Mouse (Mus musculus) Muller cell, postnatal 12 days (primary cell): ENCODE measurements at regions not wholly inside any gene's neighbourhood (a gene's known extent, or its start where the extent isn't known, plus 50 kb on each side); places are given as distances from the start of the nearest gene placed in this dataset.
"Not testable (repeated sequence)": the region's sequence is repeated elsewhere in the genome, so short reads cannot be mapped to it uniquely, and the experiment has no call there.

ENCODE experiments used
- DNase-seq: peaks from one replicate; pipeline ENCODE4 v3.0.0-alpha.2; 2015; ENCODE audit errors: inconsistent ontology term

DNA sequence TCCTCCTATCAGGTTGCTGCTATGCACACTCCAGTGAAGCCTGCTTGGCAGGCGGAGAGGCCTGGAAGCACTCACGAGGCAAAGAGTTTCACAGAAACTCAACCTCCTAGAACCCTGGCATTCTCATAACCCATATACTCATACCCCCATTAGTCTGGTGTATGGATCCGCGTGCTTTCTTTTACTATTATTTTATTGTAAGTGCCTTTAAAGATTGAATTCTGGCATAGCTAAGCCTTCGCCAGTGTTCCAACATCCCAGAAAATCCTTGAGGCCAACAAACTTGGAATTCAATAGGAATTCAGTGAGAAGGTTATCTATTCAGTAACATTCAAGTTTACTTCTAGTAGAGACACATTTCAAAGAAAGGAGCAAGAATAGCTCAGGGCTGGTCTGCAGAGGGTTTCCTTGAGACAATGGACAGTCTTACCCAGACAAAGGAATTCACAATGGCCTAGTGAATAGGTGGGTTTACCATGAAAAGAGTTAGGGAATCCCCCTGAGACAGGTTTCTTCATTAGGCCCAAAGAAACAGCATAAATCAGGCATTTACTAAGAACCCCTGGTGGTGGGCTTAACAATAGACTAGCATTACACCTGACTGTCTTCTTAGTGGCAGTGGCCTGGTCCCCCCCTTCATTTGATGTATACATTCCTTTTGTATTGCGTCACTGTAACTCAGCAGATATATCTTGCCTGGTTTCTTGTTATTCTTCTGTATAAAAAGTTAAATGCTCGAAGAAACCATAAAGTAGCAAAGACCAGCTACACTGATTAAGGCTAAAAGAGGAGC, 80.8 kb upstream of the Gm15446 start:
- DNase-seq: not testable (repeated sequence)

DNA sequence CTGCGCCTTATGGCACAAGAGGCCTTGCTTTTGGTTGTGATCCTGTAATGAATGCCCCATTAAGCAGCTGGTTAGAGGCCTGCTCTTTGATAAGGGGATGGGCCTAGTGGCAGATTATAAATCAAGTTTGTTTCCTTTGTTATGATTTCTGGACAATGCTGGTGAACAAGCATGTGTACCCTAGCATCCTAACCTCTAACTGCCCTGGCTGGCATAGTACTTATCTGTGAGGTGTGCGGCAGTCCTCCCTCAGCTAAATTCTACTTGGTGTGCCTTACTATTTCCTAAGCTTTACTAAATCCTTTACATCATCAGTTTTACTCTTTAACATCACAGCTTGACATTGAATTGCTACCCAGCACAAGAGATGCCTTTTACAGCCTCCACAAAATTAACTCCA, 79.0 kb upstream of the Gm15446 start:
- not testable (repeated sequence) for DNase-seq

DNA sequence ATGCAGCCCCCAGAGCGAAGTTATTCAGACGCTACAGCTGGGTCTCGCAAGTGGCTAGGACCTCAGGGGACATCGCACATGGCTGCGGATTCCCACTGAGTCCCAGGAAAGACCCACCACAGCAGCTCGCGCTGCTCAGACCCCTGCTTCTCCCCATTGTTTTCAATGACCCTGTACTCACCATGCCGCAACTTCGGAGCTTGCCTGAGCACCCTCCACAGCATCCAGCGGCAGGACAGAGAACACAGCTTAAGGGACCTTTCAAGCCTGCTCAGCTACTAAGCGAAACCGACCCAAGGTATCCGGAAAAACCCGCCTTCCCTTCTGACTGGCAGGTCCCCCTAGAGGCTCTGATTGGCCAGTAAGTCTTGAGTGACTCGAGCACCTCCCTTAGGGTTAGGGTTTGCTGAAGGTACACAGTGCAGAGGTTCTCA, 78.4 kb upstream of the Gm15446 start:
- DNase-seq: peak; percentile 58

DNA sequence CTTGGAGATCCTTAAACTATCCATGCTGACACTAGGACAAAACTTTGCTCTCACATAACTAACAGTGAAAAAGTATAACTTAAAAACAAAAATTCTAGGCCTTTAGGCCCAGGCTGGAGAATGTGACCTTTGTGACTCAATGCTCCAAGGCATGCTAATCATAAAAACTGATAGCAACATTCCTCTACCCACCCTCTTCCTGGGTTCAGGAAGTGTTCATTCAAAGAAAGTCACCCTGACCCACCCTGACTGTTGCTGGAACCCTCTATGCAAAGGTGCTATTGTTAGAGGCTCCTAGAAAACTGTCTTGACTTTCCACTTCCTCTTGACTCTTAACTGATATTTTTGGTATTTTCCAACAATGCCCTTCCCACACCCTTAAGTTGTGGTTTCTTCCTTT, 72.0 kb upstream of the Gm15446 start:
- DNase-seq: not testable (repeated sequence)

DNA sequence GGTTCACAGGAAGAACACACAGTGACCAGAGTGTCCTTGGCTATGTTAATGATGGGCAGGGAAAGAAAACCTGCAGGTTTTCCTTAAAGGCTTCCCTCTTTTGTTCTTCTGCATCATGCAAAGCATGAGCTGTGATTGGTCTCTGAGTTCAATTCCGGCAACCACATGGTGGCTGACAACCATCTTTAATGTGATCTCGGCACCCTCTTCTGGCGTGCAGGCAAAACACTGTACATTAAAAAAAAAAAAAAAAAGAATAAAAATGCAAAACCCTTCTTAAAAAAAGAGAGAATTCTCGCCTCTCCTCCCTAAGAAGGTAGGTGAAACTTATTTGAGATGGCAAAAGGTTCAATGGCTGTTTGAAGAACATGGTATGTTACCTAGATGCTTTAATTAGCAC, 62.8 kb upstream of the Gm15446 start:
- no peak for DNase-seq

DNA sequence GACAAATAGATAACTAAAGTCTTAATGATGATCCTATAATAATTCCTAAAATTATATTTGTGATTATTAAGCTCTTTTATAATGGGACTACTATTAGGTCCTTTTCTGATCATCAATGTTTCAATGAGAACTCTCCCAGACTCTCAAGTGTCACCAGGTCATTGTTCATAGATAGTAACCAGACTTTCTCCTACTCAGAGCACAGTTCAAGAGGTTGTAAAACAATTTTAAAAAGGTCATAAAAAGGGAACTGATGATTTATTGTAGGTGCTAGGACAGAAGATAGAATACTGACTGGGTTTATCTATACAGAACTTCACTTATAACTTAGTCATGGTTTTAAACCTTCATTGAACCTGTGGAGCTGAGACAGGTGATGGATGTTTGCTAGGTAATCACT, 58.7 kb upstream of the Gm15446 start:
- DNase-seq: not testable (repeated sequence)

DNA sequence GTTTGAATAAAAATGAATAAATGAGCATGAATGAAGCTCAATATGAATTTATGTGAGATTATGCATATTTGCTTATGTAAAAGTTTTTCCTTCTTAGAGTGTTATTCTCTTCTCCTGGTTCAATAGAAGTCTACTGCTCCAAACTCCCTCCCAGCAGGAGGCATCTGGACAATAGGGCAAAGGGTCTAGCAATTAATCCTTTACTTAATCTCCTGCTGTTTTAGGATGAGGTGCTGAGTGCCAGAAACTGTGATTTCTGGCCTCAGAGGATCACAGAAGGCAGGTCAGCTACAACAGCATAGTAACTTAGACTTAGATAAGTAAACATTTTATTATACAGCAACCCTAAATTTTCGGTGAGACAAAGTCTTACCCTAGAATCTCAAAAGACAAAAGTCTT, 57.6 kb upstream of the Gm15446 start:
- no peak for DNase-seq

DNA sequence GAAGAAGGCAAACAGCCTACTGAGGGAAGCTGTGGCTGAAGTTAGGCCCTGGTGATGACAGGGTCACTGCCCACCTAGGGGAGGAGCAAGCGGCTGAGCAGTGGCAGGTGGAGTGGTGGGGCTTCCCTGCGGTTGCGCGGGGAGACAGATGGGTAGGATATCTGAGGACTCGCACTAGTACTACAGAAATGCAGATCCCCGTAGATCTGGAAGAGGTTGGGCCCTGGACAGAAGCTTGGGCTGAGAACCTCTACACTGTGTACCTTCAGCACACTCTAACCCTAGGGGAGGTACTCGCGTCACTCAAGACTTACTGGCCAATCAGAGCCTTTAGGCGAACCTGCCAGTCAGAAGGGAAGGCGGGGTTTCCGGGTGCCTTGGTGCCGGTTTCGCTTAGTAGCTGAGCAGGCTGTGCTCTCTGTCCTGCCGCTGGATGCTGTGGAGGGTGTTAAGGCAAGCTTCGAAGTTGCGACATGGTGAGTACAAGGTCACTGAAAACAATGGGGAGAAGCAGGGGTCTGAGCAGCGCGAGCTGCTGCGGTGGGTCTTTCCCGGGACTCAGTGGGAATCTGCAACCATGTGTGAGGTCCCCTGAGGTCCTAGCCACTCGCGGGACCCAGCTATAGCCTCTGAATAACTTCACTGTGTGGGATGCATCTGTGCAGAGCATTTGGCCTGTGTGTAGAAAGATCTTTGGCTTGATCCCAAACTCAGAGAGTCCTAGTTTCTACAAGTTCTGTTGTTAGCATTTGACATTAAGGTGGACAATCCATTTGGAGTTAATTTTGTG, 56.7 kb upstream of the Gm15446 start:
- DNase-seq: peak; percentile 93

DNA sequence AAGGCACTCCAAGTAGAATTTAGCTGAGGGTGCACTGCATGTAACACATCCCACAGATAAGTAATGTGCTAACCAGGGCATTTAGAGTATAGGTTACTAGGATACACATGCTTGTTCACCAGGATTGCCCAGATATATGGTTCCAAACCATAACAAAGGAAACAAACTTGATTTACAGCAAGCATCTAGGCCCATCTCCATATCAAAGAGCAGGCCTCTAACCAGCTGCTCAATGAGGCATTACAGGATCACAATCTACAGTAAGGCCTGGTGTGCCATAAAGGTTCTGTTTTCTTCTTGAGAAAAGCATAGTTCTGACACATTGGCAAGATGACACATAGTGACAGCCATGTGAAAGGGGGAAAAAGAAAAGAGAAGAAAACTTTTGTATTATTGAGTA, 56.0 kb upstream of the Gm15446 start:
- not testable (repeated sequence) for DNase-seq
